Mouse (Mus musculus) embryo, embryonic 9.5 days (tissue): ENCODE measurements around the gene Mid1.
A peak's percentile ranks its signal among the peaks of the same experiment; 100 is the strongest.

Source experiments
- DNase-seq: peaks from one replicate; pipeline ENCODE4 v3.0.0-alpha.2; 2017; ENCODE audit errors: extremely low spot score

Gene Mid1

GRCm38 (mm10) chrX:169685131-169685530 lies at the start of gene Mid1:
TSS of gene Mid1 (plus strand) at chrX:169685199.
- peak; percentile 36 for DNase-seq

GRCm38 (mm10) chrX:169673056-169673455 lies 11.9 kb upstream of the Mid1 start:
- DNase-seq, result no peak

DNA sequence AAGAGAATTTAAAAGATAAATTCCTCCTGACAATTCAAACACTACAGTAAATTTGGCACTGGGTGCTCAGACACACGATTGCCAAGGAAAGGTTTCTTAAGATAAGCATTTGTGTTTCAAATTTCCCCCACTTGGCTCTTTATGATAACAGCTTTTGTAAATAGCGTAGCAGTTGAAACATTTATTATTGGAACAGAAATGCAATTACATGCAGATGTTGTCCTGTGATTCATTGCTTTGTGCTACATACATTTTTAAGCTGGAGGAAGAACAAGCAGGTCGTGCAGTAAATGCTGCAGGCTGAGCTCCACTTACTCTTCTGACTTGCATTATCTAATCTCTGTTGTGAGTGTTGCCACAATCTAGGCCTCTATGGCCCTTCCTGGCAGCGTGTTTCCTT lies 8.7 kb upstream of the Mid1 start:
- DNase-seq, result no peak

GRCm38 (mm10) chrX:169685731-169686130 lies 732 bp downstream of the Mid1 start:
- no peak for DNase-seq

DNA sequence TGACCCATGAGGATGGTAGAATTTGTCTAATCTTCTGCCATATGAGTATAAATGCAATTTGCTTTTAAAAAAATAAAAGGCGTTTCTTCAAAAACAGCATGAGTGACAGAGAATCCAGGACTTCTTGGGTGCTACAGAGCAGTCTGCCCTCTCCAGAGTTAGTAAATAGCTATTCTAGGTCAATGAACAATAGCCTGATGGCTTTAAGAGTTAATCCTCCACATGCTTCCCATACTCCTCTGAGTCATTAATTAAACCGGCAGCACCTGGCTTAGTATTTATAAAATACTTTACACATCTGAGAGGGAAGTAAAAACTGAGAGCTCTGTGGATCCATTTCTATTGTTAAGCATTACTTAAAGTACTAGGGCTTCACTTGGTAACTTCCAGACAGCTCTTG lies 6.2 kb downstream of the Mid1 start:
- no peak for DNase-seq

- no peak for DNase-seq
Measured at GRCm38 (mm10) chrX:169691675-169692074, 6.7 kb downstream of the Mid1 start.

DNA sequence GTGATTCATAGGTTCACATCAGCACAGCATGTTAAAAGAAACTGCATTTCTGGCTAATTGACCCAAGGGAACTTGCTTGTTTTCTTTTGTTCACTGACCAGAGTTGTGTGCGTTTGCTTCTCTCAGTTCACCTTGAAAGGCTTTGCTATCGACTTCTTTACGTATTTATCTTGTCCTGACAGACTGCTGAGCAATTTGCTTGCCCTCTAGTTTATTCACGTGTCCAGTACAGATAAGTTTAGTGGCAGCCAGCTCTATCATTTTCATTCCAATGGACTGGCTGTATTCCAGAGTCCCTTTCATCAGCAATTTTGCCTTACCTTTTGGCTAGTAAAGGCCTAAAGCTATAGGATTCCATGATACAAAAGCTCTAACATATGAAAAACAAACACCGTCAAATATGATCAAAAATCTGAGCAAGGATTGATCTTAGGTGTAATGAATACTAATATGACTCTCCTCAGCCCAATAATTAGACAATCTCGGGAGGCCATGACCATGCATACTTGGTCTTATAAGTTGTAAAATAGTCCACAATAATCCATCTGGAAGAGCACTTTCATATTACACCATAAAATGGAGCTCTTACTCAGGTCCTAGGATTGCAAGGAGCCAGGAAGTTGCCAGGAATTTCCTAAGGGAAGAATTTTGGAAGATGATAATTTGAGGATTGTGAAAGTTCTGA lies 7.4 kb downstream of the Mid1 start:
- no peak for DNase-seq

- DNase-seq, result no peak
Measured at GRCm38 (mm10) chrX:169704016-169704602, 19.1 kb downstream of the Mid1 start.

GRCm38 (mm10) chrX:169723511-169723910 lies 38.5 kb downstream of the Mid1 start:
- no peak for DNase-seq

GRCm38 (mm10) chrX:169735387-169735969 lies 50.5 kb downstream of the Mid1 start:
- DNase-seq, result peak; percentile 2

DNA sequence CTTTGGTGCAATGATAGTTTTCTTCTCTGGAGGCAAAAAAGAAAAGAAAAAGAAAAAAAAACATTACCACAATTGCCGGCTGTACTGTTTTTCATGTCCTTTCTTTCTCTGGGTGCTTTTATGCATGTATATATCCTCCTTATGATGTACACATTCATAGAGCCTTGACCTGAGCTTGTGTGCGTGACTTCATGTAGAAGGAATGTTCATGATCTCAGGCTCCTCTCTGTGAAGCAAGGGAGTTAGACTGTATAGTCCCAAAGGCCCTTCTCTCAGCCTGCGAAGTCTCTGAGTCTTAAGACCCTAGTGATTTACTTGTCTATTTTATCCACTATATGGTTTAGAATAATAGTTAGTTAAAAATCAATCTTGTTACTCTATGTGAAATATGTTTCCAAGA lies 73.0 kb downstream of the Mid1 start:
- no peak for DNase-seq

- no peak for DNase-seq
Measured at GRCm38 (mm10) chrX:169779535-169779934, 94.5 kb downstream of the Mid1 start, which contains the start of gene 4933400A11Rik. TSS of gene 4933400A11Rik (minus strand) at chrX:169779635.

GRCm38 (mm10) chrX:169789702-169790101 lies 104.7 kb downstream of the Mid1 start:
- no peak for DNase-seq

- DNase-seq, result no peak
Measured at GRCm38 (mm10) chrX:169792879-169793278, 107.9 kb downstream of the Mid1 start.

- no peak for DNase-seq
Measured at GRCm38 (mm10) chrX:169794421-169794820, 109.4 kb downstream of the Mid1 start.

DNA sequence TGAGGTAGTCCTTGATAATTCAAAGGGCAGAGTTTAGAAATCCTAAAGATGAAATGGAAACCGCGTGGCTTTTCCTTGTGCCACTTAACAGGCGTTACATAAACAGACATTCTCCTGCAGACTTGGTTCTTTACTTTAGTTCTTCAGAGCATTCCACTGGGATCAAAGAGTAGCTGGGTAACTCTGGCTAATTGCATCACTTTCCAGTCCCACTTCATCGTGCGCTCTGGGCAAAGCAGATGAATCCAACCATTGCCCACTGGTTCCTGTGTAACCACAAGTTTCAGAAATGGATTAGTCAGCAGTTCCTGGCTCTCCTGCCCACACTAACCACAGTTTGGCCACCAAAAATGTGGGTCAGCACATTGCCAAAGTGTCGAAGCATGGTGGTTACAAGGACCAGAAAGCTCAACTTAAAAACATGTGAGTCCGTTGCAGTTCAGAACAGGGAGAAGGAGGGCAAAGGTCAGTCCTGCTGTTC lies 109.9 kb downstream of the Mid1 start:
- DNase-seq, result no peak

DNA sequence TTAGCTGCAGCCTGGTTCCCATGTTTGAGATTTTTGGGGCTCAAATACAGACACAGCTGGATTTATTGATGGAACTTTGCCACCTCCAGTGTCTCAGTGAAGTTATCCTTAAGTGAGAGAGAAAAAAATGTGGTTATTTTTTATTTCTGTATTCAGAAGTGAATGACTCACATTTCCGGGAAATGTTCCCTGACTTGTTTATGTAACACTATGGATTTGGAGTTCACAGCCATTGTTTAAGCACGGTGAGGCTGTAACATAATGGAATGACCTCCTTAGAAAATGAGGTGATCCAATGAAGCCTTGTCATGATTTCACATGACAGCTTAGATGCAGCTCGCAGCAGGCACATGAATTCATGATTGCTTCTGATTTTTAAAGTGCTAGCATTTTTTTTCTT lies 112.1 kb downstream of the Mid1 start:
- DNase-seq, result no peak

DNA sequence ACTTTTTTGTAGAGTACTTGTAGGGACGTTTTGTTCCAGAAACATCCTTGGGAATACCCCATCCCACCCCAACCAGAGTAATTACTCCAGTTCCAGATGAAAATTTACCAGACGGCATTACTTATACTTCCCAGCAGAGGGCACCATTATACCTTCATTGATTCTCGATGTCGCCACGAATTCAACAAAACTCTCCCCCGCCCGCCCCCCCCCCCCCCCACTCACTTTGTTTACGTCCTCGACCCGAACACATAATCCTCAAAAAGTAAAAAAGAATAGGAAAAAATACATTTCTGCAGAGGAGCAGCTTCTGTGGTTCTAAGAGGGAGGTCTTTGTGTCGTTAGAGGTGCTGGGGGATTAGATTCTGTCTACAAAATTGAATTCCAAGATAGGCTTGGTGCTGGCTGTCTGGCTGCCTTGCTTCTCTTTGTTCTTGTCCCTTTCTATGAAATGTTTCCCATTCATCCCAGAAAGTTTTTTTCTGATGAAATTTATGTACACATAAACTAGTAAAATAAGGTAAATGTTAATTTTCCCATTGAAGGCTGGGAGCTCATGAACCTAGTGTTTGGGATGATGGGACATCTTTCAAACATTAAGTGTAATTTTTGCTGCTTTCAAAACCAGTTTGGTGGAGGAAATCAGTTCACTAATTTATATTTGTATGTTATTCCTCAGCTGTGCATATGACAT lies 114.1 kb downstream of the Mid1 start:
- DNase-seq, result peak; percentile 54

DNA sequence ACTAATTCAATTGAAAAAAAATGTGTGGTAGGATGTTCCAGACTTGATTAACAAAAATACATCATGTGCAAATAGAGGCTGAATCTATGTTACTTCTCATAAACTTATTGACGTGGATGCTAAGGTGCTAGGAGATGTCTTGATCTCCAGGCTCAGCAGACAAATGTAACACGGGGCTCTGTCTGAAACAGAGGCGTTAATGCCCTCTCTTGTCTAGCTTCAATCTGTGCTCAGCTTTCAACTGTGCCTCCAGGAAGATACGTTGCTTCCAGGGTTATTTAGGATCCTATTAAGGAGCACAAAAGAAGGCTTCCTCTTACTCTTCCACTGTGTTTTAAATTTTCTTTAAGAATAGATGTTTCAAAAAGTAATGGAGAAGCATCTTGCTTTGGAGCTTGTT lies 115.2 kb downstream of the Mid1 start:
- DNase-seq, result no peak

- DNase-seq, result no peak
Measured at GRCm38 (mm10) chrX:169805791-169806190, 120.8 kb downstream of the Mid1 start.

DNA sequence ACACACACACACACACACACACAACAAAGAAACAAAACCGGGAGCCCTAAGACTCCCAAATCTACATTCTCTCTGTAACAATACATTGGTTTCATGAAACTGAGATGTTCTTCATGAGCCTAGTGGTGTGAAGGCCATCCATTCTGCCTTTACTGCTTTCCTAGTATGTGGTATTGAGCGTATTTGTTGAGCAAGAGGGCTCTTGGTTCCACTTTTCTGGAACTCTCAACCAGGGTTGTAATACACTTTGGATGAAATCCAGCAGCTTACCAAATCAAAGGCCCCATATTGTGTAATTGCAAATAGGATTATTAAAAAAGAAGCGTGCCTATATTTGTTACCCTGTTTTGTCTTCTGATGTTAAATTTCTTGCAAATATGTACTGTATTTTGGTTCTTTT lies 122.7 kb downstream of the Mid1 start:
- DNase-seq, result no peak

GRCm38 (mm10) chrX:169811318-169811717 lies 126.3 kb downstream of the Mid1 start:
- DNase-seq, result no peak

GRCm38 (mm10) chrX:169811783-169812182 lies 126.8 kb downstream of the Mid1 start:
- no peak for DNase-seq
